Mouse (Mus musculus) CD4-positive, CD25-positive, alpha-beta regulatory T cell, adult 4 months (primary cell): Measurements from ENCODE around the gene Tek. TPM values are rescaled to one million over a fixed set of nuclear protein-coding genes. Genes with fewer than 3 reads are reported as not detected.

Source experiments
- ATAC-seq: one replicate; pipeline ENCODE4 v1.8.0; 2017
- polyA plus RNA-seq, 2 experiments: library from polyadenylated mRNA; unstranded; fragments of 100-300 nt; shearing (Covaris generic); gene quantifications; one replicate each; pipeline ENCODE4 v1.2.1; 2017

Tek gene
- polyA plus RNA-seq, 2 experiments from 2014 or later, result not detected

- no peak for ATAC-seq
Measured at GRCm38 (mm10) chr4:94810616-94811015, 71.5 kb downstream of the Tek start.

- ATAC-seq, result no peak
Measured at GRCm38 (mm10) chr4:94826891-94827290, 87.8 kb downstream of the Tek start.

GRCm38 (mm10) chr4:94827429-94827828 is 88.3 kb downstream of the Tek start:
- ATAC-seq, result no peak

- ATAC-seq, result no peak
Measured at GRCm38 (mm10) chr4:94829924-94830386, 90.9 kb downstream of the Tek start.

- no peak for ATAC-seq
Measured at GRCm38 (mm10) chr4:94837061-94837460, 98.0 kb downstream of the Tek start.

- ATAC-seq, result no peak
Measured at GRCm38 (mm10) chr4:94853301-94853700, 114.2 kb downstream of the Tek start.

- no peak for ATAC-seq
Measured at GRCm38 (mm10) chr4:94854270-94854669, 115.2 kb downstream of the Tek start.

GRCm38 (mm10) chr4:94855201-94855600 is 116.1 kb downstream of the Tek start:
- no peak for ATAC-seq

- no peak for ATAC-seq
Measured at GRCm38 (mm10) chr4:94900744-94901143, 161.7 kb downstream of the Tek start.

DNA sequence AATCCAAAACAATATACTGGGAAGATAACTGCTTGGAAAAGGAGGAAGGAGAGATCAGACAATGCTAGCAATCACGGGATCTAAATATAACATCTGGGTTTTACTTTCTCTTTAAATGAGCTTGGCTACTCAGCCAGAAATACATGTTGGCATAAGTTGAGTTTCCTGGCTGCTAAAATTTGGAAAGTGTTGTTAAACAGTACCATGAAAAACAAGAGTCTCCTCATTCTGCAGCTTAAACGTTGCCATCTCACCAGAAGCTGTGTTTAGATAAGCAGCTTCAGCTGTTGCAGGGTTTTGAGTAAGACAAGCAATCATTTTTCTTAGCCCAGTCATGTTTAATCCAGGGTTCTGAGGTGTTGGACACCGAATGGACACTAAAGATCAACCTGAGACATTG is 162.7 kb downstream of the Tek start:
- no peak for ATAC-seq

Other genes with a start within 250 kb of the Tek start
- not detected for gene Gm10306, start 182.7 kb upstream of the Tek start, polyA plus RNA-seq
- 1 to 10 TPM; 5.3 to 6.2 TPM for gene Caap1, start 182.5 kb upstream of the Tek start, polyA plus RNA-seq
- gene Plaa, start 136.0 kb upstream of the Tek start, polyA plus RNA-seq, result 10 to 100 TPM; 31.6 to 33.7 TPM
- 1 to 10 TPM; 4.6 to 6.4 TPM for gene Ift74, start 124.8 kb upstream of the Tek start, polyA plus RNA-seq
- not detected for gene Lrrc19, start 89.1 kb upstream of the Tek start, polyA plus RNA-seq
- under 1 TPM; 0.60 to 0.65 TPM for gene Eqtn, start 189.6 kb downstream of the Tek start, polyA plus RNA-seq
- gene Mysm1, start 239.8 kb downstream of the Tek start, polyA plus RNA-seq, result 100 to 1,000 TPM in 1 of 2 experiments, 10 to 100 TPM in 1; 94.6 to 130 TPM